Mouse (Mus musculus): ENCODE measurements at regions not wholly inside any gene's neighbourhood (a gene's known extent, or its start where the extent isn't known, plus 50 kb on each side); places are given as distances from the start of the nearest gene placed in this dataset.

DNA sequence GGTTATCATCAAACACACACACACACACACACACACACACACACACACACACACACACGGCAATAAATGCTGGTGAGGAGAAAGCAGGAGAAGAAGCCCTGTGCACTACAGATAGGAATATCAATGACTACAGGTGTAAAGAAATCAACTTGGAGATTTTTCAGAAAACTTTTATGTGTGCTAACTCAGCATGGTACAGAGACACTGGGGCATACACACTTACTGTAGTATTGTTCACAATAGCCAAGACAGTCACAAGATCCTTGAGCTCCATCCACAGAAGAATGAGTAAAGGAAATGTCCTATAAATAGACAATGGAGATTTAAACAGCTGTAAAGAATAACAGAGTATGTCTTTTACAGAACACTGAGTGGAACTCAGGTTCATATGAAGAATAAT lies 182.4 kb downstream of the Tm2d1 start:
- DNase-seq (ENCODE audit: low read depth, low spot score), result no peak

DNA sequence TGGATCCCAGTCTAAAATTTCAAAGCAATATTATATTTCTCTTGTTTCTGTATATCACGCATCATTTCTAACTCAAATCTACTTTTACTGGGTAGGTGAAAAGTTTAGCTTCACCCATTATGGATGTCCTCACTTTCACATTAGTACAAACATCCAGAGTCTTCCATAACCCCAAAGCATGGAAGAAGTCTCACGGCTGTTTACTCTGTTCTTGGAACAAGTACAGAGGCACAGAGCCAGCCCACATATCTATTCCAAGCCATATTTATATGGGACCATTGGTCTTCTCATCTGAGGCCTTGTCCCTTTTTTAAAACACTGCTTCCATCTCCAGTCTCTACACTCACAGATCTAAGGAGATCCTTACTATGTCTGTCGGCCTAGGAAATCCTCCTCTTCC lies 192.8 kb downstream of the Tm2d1 start:
- no peak for DNase-seq (ENCODE audit: low read depth, low spot score)

- no peak for DNase-seq (ENCODE audit: low read depth, low spot score)
These were observed 193.2 kb downstream of the Tm2d1 start for GRCm38 (mm10) chr4:98189894-98190293.

GRCm38 (mm10) chr4:98188944-98189343 lies 194.2 kb downstream of the Tm2d1 start:
- no peak for DNase-seq (ENCODE audit: low read depth, low spot score)

- DNase-seq (ENCODE audit: low read depth, low spot score), result no peak
These were observed 196.1 kb downstream of the Tm2d1 start for GRCm38 (mm10) chr4:98187038-98187437.

- peak; percentile 32 for DNase-seq (ENCODE audit: low read depth, low spot score)
These were observed 201.1 kb downstream of the Tm2d1 start for GRCm38 (mm10) chr4:98182053-98182355.

- peak; percentile 34 for DNase-seq (ENCODE audit: low read depth, low spot score)
These were observed 201.7 kb downstream of the Tm2d1 start for GRCm38 (mm10) chr4:98181185-98182052.

- DNase-seq (ENCODE audit: low read depth, low spot score), result peak; percentile 58
These were observed 202.8 kb downstream of the Tm2d1 start for GRCm38 (mm10) chr4:98180336-98180735.

Measured in forelimb bud, embryonic 11.5 days (tissue).